Mouse (Mus musculus): ENCODE results near the gene Wbp1l. TPM values are rescaled to one million over a fixed set of nuclear protein-coding genes. Genes with fewer than 3 reads are reported as not detected.

Gene Wbp1l
- total RNA-seq, 2 experiments from 2014 or later: 40.5 to 45.8 TPM

DNA sequence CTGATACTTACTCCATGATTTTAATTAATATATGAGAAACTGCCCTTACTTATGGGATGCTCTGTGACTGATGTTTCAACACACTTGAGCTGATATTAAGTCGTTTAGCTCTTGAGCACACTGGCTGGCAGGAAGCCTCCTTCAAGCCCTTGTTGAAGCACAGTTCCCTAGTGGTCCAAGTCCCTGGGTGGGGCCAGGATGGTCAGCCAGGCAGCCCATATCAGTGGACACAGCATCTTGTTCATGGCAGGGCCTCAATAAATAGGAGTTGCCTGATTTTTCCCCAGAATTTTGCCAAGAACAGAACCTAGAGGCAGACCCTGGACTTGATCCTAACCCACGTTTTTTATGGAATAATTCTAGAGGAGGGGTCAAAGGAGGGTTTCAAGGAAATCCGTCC lies 48.4 kb downstream of the Wbp1l start:
- intact Hi-C loops (cut with DNase I): loop anchor here (5.0 kb wide), 1 partner anchor 45 kb away; no protein-coding TSS in a partner anchor
- DNase-seq (ENCODE audit: low spot score in 2 of 2): no peak

DNA sequence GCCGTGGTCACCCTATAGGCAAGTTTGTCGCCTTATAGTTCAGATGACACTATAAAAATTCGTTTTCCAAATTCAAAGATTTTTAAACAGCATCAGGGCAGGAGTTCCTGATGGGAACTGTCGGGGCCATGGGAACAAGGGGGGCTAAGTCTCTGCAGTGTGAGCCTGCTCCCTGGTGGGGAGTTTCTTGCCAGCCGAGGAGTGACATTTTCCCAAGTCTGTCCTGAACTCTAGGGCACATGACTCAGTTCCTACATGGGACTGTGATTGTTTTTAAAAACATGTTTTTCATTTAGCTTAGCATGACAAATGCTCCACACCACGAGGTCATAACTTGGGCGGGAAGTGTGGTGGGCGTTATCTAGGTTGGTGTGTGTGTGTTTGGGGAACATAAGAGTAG lies 49.0 kb downstream of the Wbp1l start:
- no peak for DNase-seq (ENCODE audit: low spot score in 2 of 2)
- intact Hi-C loops (cut with DNase I): loop anchor here (5.0 kb wide), 1 partner anchor 46 kb away; no protein-coding TSS in a partner anchor

DNA sequence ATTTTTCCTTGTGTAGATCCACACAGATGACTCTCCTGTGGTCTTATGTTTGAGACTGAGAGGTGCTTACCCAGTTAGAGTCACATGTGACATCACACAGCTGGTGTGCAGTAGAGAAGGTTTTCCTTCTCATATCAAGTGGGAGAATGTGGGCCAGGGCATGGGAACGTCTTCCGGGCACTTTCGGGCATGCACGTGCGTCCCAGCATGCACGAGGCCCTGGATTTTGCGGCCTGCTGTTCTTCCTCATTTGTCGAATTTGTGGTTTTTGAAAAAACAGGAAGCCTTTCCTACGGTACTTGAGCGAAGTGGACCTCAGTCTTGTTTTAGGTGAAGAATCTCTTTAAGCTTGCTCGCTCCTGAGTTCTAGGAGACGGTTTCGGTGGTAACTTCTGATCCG lies 49.7 kb downstream of the Wbp1l start:
- DNase-seq (ENCODE audit: low spot score in 2 of 2): no peak
- intact Hi-C loops (cut with DNase I): loop anchor here (5.0 kb wide), 1 partner anchor 46 kb away; no protein-coding TSS in a partner anchor

DNA sequence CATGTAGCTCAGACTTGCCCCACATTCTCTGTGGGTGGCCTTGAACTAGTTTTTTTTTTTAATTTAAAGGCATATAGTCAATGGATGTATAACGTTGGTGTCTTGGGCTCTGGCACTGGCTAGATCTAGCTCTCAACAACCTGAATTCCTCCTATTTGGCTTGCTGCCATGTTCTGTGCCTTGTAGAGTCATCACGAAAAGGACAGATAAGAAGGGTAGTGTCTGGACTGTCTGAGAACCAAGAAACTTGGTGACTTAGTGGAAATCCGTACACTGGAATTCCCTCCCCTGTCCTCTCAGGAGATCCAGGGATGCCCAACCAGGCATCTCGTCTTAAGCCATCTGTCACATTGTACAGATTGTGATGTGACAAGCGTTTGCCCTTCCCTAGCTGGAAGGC lies 54.3 kb downstream of the Wbp1l start:
- intact Hi-C loops (cut with DNase I): no loop called here

DNA sequence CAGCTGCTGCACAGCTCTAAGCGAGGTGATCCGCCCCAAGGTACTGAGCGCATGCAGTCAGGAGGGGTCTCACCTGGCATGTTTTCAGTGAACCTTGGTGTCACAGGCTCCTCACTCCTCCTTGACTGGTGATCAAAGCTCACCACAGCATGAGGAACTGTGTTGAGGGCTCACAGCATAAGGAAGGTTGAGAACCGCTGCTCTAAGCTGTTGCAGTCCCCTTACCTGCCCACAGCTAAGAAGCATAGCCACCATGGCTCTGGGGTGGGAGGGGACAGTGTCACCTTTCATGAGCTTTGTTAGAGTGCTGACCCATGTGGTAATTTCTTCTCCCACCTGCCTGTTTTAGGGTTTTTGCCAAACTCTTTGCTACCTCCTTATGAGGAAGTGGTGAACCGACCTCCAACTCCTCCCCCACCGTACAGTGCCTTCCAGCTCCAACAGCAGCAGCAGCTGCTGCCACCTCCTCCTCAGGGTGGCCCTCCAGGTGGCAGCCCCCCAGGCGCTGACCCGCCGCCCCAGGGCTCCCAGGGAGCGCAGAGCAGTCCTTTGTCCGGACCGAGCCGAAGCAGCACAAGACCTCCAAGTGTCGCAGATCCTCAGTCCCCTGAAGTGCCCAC lies 54.8 kb downstream of the Wbp1l start:
- no peak for DNase-seq (ENCODE audit: low spot score in 2 of 2)
- intact Hi-C loops (cut with DNase I): no loop called here

More for the DNA sequence above, 54.3 kb downstream of the Wbp1l start:
- no peak for DNase-seq (ENCODE audit: low spot score in 2 of 2)

DNA sequence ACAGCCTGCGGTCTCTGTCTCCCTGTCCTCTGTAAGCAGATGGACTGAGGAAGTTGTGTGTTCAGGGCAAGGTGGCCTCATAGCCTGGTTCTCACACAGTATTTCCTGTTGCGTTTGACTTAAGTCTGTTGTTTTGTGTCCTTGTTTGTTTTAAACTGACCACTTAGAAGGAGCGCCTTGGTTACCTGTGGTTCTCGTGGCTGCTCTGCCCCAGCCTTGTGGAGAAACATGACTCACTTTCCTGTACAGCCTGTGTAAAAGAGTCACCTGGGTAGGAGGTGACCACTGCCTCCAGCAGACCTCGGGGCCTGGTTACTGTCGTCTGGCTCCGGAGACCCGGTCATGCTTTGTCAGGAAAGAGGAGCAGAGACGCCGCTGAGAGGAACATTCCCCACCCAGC lies 56.7 kb downstream of the Wbp1l start:
- intact Hi-C loops (cut with DNase I): no loop called here
- no peak for DNase-seq (ENCODE audit: low spot score in 2 of 2)

DNA sequence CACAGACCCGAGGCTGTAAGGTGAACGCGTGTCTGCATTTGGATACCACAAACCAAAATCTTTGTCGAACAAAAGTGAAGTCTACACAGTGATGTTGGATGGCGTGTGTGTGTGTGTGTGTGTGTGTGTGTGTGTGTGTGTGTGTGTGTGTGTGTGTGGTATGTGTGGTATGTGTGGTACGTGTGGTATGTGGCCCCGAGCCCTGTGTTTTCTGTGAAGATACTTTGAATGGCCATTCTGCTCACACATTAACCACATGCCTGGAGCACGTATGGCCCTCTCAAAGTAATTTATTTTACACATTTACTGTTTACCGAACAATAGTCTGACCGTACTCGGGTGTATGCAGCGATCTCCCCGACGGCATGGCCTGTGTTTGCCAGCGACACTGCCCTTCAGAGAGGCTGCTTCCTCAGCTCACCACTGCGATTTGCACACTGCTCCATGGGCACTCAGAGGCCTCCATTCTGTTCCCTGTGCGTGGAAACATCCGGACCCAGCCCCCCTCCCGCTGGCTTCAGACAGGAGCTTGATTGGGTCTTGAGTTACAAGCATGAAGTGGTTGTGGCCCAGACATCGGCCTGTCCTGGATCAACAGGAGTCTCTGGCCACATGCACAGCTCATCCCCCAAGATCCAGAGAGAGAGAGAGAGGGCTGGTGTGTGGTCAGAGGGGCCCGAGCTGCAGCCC lies 57.4 kb downstream of the Wbp1l start:
- DNase-seq (ENCODE audit: low spot score in 2 of 2): no peak
- intact Hi-C loops (cut with DNase I): no loop called here

DNA sequence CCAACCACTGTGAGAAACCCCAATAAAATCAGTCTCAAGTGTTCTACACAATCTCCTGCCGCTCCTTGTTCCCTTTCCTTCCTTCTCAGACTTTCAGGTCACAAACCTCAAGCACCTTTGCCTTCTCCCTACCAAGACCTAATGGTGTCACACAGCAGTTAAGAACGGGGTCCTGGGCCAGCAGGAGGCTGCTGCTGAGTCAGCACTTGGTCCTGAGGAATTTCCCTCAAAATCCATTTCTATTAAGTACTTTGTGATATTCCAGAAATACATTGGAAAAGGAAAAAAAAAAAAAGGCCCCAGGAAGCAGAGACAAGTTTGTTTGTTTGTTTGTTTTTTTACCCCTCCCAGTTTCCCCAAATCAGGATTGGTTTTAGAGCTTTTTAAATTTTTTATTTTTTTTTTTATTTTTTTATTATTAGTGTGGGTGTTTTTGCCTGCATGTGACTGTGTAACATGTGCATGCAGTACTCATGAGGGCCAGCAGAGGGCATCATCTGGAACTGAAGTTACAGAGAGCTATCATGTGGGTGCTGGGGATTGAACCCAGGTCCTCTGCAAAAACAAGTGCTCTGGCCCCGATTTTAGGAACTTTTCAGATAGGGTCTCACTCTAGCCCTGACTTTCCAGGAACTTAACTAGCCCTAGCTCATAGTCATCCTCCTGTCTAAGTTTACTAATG lies 58.6 kb downstream of the Wbp1l start:
- intact Hi-C loops (cut with DNase I): no loop called here
- DNase-seq (ENCODE audit: low spot score in 2 of 2): no peak

DNA sequence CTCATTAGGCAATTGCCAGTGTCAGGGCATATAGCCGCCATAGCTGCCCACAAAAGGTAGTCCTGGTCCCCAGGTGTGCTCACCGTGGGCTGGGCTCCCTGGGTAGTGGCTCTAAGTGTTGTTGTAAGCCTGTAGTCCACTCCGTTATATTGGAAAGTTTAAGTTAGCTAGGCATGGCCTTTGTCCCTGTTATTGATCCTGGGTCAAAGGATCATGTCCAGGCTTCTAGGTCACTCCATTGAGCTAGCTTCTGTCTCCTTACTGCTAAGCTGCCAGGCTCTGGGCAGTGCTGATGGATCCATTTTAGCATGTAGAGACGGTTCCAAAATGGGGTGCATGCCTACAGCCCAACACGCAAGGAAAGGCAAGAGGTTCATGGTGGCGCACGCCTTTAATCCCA lies 59.5 kb downstream of the Wbp1l start:
- intact Hi-C loops (cut with DNase I): no loop called here
- DNase-seq (ENCODE audit: low spot score in 2 of 2): no peak

DNA sequence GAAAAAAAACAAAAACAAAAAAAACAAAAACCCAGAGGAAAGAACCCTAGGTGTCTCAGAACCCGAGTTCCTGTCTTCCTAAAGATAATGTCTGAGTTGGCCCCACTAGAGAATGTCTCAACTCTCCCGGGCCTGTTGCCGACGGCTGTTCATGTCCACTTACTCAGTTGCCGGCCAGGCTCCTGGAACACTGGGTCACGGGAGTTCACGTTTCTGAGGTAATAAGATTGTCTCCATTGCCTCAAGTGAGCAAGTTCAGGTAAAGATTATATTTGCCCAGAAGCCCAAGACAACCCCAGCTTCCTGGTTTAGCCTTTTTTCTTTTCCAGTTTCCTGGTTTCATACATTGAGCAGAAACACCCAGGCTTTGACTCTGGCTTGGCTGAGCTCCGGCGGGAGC lies 60.0 kb downstream of the Wbp1l start:
- intact Hi-C loops (cut with DNase I): no loop called here
- no peak for DNase-seq (ENCODE audit: low spot score in 2 of 2)

DNA sequence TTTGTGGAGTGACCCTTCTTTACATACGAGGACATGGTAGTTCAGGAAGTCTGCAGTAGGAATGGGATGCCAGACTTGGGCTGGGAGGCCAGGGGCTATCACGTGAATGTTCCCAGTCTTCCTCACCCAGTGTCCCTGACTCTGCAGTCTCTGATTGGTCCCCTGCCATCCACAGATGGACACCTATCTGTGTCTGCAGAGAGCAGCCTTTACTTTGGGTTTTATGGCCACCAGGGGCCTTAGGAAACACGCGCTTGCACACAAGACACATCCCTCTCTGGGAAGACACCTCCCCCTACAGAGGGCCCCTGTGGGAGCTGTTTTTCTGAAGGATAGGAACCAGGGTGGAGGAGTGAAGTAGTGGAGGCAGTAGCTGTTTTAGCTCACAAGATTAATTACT lies 62.6 kb downstream of the Wbp1l start:
- intact Hi-C loops (cut with DNase I): no loop called here
- no peak for DNase-seq (ENCODE audit: low spot score in 2 of 2)

DNA sequence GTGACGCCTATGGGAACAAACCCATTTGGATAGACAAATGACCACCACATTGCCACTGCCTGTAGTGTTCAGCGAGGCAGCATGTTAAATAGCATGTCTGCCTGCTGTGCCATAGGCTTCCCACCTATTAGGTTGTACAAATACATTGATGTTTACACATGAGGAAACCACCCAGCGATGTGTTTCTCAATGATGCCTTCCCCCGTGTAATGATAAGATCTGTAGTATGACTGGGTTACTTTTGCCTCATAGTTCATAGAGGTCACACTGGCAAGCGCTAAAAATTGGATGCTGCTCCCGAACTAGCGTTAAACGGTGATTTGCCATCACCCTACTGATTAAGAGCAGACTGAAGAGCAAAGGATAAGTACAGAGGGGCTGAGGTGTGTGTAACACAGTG lies 63.3 kb downstream of the Wbp1l start:
- intact Hi-C loops (cut with DNase I): no loop called here
- DNase-seq (ENCODE audit: low spot score in 2 of 2): no peak

DNA sequence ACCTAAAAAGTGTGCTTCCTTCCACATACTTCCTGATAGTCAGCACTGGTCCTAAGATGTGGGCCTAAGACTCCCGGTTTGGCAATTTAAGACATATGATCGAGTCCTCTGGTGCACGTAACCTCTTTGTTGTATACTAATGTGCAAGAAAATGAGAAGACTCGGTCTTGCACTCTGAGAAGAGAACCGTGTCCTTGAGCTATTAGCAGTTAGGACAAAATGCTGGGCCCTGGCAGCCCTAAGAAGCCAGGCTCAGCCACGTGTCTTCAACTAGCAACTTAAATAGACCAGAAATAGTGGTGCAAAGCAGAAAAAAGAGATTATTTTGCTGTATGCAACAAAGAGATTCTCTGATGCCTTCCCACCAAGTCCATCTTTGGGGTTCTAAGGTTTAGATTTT lies 63.9 kb downstream of the Wbp1l start:
- no peak for DNase-seq (ENCODE audit: low spot score in 2 of 2)
- intact Hi-C loops (cut with DNase I): no loop called here

DNA sequence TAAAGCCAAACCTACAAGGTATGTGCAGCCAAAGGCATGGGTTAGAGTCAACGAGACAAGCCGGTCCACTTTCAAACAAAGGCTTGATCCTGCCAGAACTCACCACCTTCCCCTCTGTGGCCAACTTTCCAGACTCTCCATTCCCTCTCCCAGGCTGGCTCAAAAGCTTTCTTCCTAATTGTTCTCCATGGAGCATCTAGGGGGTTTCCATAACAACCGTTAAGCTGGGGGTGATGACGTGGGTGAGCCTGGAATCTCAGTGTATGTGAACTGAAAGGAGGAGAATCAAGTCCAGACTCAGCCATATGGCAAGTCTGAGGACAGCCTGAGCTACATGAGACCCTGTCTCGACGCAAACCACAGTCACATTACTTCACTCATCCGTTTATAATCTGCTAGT lies 66.6 kb downstream of the Wbp1l start:
- intact Hi-C loops (cut with DNase I): no loop called here
- peak; percentile 45 to 50 for DNase-seq (ENCODE audit: low spot score in 2 of 2)

DNA sequence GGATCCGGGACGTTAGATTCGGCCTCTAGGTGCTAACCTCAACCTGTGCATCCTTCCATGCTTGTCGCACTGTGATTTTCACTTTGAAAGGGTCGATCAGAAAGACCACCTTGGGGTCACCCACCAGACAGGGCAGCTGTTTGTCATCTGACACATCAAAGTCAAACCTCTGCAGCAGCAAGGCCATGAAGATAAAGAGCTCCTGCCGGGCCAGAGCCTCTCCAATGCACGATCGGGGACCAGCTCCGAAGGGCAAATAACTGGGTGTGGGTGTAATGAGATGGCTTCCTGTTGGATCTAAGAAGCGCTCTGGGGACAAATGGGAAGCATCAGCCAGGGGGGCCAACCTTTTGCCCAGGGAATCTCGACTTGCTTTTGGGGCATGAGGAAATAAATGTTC lies 68.4 kb downstream of the Wbp1l start:
- intact Hi-C loops (cut with DNase I): no loop called here
- no peak for DNase-seq (ENCODE audit: low spot score in 2 of 2)

DNA sequence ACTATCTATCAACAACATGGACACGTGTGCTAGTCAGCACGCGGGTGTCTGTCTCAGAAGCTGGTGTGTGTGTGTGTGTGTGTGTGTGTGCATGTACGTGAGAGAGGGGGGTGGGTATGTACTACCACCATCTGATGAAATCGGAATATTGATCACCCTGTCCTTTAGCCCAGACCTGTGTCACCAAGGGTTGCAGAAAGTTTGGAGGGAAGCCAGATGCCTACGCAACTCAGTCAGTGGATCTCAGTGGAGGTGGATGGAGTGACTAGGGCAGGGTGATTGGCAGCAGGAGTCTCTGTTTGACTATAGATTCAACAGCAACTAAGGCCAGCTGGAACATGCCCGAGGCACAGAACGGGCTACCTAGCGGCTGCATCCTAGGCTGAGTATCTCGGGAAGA lies 69.4 kb downstream of the Wbp1l start:
- intact Hi-C loops (cut with DNase I): no loop called here
- no peak for DNase-seq (ENCODE audit: low spot score in 2 of 2)

DNA sequence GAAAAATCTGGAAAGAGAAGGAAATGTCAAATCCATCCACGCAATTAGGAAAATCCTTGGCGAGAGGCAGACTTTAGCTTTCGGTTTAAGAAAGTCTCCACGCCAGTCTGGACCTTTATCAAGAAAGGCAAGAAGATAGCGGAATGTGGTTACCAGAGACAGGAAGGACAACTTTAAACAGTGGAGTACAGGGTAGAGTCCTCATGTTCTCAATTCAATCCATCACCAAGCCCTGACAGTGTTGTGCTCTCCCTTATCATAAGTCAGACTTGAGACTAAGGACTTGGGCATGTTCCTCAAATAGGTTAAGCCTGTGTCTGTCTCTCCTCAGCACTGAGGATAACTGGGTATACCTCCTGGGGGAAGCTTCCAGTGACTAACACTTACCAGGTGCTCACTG lies 70.9 kb downstream of the Wbp1l start:
- intact Hi-C loops (cut with DNase I): loop anchor here (2.0 to 5.0 kb wide), 2 partner anchors 71 to 197 kb away; no protein-coding TSS in a partner anchor

DNA sequence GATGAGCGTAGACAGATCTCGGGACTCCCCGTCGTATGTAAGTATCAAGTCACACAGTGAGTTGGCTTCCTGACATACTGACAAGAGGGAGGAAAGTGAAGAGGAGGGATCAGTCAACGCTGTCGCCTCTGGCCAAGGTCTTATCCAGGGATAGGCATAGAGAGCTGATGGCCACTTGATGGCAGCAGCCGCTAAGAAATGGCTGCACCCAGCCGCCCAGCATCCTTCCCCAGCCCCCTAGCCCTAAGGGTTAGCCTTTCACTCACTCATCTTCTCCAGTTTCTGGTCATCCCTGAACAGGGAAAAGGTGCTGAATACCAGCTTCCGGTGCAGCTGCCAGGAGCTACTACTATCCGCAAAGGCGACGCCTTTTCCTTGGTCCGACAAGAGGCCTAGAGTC lies 71.8 kb downstream of the Wbp1l start:
- intact Hi-C loops (cut with DNase I): loop anchor here (2.0 to 5.0 kb wide), 2 partner anchors 70 to 197 kb away; no protein-coding TSS in a partner anchor
- DNase-seq (ENCODE audit: low spot score in 2 of 2): peak; percentile 43 to 66

More for the DNA sequence above, 70.9 kb downstream of the Wbp1l start:
- DNase-seq (ENCODE audit: low spot score in 2 of 2): no peak

DNA sequence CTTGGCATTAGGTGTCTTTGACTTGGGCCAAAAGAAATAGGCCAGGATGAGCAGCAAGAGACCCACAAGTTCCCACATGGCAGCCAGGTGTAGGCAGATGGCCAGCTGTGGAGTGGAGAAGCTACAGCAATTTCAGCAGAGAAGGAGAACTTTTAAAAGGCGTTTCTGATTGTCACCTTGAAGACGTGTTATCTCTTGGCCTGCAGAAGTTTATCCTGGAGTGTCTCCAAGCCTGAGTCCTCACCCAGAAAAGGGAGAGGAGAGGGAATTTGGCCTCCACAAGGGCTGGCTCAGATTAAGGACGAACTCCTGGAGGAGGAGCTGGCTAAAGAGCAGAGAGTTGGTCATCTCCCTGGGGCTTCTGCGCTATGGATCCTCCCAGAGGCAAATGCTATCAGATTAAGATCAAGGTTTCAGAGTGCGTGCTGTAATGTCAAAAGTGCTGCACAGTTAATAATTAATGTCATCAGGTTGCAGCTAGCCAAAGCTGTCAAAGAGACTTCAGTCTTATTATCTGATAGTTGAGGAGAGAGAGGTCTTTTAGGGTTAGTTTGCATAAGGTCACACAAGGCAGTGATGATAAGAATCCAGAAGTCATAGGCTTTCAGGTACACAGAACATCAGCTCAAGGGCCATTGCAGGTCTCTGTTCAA lies 74.0 kb downstream of the Wbp1l start, which contains the start of gene Cyp17a1:
Gene Cyp17a1 (minus strand): TSS at position 407 of the 653 bp plus-strand sequence.
- intact Hi-C loops (cut with DNase I): loop anchor here (5.0 kb wide), 1 partner anchor 194 kb away; no protein-coding TSS in a partner anchor
- no peak for DNase-seq (ENCODE audit: low spot score in 2 of 2)

DNA sequence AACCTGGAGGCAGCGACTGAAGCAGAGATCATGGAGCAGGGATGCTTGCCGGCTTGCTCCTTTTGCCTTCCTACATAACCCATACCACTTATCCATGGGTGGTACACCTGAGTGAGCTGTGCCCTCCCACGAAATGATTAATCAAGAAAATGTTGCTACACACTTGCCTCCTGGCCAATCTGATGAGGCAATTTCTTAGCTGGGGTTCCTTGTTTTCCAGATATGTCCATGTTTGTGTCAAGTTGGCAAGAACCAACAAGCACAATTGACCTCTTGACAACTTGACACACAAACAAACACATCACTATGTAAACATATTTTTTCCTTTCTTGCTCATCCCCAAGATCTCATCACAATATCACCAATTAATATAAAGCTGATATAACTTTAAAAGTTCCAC lies 76.8 kb downstream of the Wbp1l start:
- intact Hi-C loops (cut with DNase I): no loop called here
- DNase-seq (ENCODE audit: low spot score in 2 of 2): no peak
